Mouse (Mus musculus): ENCODE measurements at regions not wholly inside any gene's neighbourhood (a gene's known extent, or its start where the extent isn't known, plus 50 kb on each side); places are given as distances from the start of the nearest gene placed in this dataset.

GRCm38 (mm10) chr17:45805471-45806082 is 71.9 kb upstream of the 1600014C23Rik start:
- WGBS, result 9% methylated on average over 34 of the region's 35 CpGs
- Histone ChIP-seq H3K9me3 (ENCODE audit: control insufficient read depth, low read length) (no peaks in the 10 kb centered on the region), H3K27me3 (replicated peaks; ENCODE audit: control insufficient read depth, insufficient read depth, low read length) (peaks cover 16% of the 10 kb centered on the region), H3K4me2 (ENCODE audit: low read length) (peak overlapping the region; percentile 25; the same call in 1 of the 2 replicates), H3K36me3 (ENCODE audit: control insufficient read depth, insufficient read depth, low read length) (no peaks in the 10 kb centered on the region), H3K4me3 (ENCODE audit: low read depth, low read length) (no peak overlapping the region), H3K27ac (ENCODE audit: low read depth) (no peak overlapping the region), H3K9ac (ENCODE audit: low read length) (0 out of 2 replicates have a peak overlapping the region, but pooled peaks have one; percentile 11), H3K4me1 (replicated peaks; ENCODE audit: control insufficient read depth, insufficient read depth, low read length) (peaks cover 15% of the 10 kb centered on the region; the same call in 1 of the 2 replicates)
- DNase-seq (ENCODE audit: low spot score) (peak; percentile 70), ATAC-seq (replicated peaks; ENCODE audit: low FRiP score, low TSS enrichment, low read depth) (no peak)

- no peak overlapping the region for H3K4me3 ChIP-seq (ENCODE audit: low read depth, low read length)
- H3K27ac ChIP-seq (ENCODE audit: low read depth), result no peak overlapping the region
- H3K4me2 ChIP-seq (ENCODE audit: low read length), result no peak overlapping the region
- ATAC-seq (replicated peaks; ENCODE audit: low FRiP score, low TSS enrichment, low read depth), result no peak
- no peak overlapping the region for H3K9ac ChIP-seq (ENCODE audit: low read length)
- no peaks in the 10 kb centered on the region for H3K36me3 ChIP-seq (ENCODE audit: control insufficient read depth, insufficient read depth, low read length)
- DNase-seq (ENCODE audit: low spot score), result no peak
- 94% methylated on average over 8 of the region's 8 CpGs for WGBS
- H3K9me3 ChIP-seq (ENCODE audit: control insufficient read depth, low read length), result no peaks in the 10 kb centered on the region
- H3K4me1 ChIP-seq (replicated peaks; ENCODE audit: control insufficient read depth, insufficient read depth, low read length), result peaks cover 15% of the 10 kb centered on the region; the same call in 1 of the 2 replicates
- peaks cover 16% of the 10 kb centered on the region for H3K27me3 ChIP-seq (replicated peaks; ENCODE audit: control insufficient read depth, insufficient read depth, low read length)
These were observed 69.7 kb upstream of the 1600014C23Rik start for GRCm38 (mm10) chr17:45803331-45803730.

GRCm38 (mm10) chr17:45802439-45802838 is 68.8 kb upstream of the 1600014C23Rik start:
- peaks cover 11% of the 10 kb centered on the region; the same call in 1 of the 2 replicates for H3K4me1 ChIP-seq (replicated peaks; ENCODE audit: control insufficient read depth, insufficient read depth, low read length)
- H3K36me3 ChIP-seq (ENCODE audit: control insufficient read depth, insufficient read depth, low read length), result no peaks in the 10 kb centered on the region
- H3K27me3 ChIP-seq (replicated peaks; ENCODE audit: control insufficient read depth, insufficient read depth, low read length), result peaks cover 16% of the 10 kb centered on the region
- no peak overlapping the region for H3K4me2 ChIP-seq (ENCODE audit: low read length)
- DNase-seq (ENCODE audit: low spot score) (no peak), ATAC-seq (replicated peaks; ENCODE audit: low FRiP score, low TSS enrichment, low read depth) (no peak)
- no peak overlapping the region for H3K9ac ChIP-seq (ENCODE audit: low read length)
- 84% methylated on average over 8 of the region's 8 CpGs for WGBS
- H3K4me3 ChIP-seq (ENCODE audit: low read depth, low read length), result no peak overlapping the region
- H3K27ac ChIP-seq (ENCODE audit: low read depth), result no peak overlapping the region
- no peaks in the 10 kb centered on the region for H3K9me3 ChIP-seq (ENCODE audit: control insufficient read depth, low read length)

GRCm38 (mm10) chr17:45799725-45800124 is 66.1 kb upstream of the 1600014C23Rik start:
- peaks cover 7% of the 10 kb centered on the region; the same call in 1 of the 2 replicates for H3K27me3 ChIP-seq (replicated peaks; ENCODE audit: control insufficient read depth, insufficient read depth, low read length)
- H3K27ac ChIP-seq (ENCODE audit: low read depth), result no peak overlapping the region
- no peak overlapping the region for H3K4me2 ChIP-seq (ENCODE audit: low read length)
- DNase-seq (ENCODE audit: low spot score) (no peak), ATAC-seq (replicated peaks; ENCODE audit: low FRiP score, low TSS enrichment, low read depth) (no peak)
- H3K4me3 ChIP-seq (ENCODE audit: low read depth, low read length), result no peak overlapping the region
- H3K36me3 ChIP-seq (ENCODE audit: control insufficient read depth, insufficient read depth, low read length), result no peaks in the 10 kb centered on the region
- H3K9me3 ChIP-seq (ENCODE audit: control insufficient read depth, low read length), result no peaks in the 10 kb centered on the region
- WGBS, result 93% methylated on average over 1 of the region's 1 CpGs
- H3K4me1 ChIP-seq (replicated peaks; ENCODE audit: control insufficient read depth, insufficient read depth, low read length), result no peaks in the 10 kb centered on the region
- no peak overlapping the region for H3K9ac ChIP-seq (ENCODE audit: low read length)

- Histone ChIP-seq H3K4me3 (ENCODE audit: low read depth, low read length) (no peak overlapping the region), H3K27ac (ENCODE audit: low read depth) (no peak overlapping the region), H3K9ac (ENCODE audit: low read length) (no peak overlapping the region), H3K4me1 (replicated peaks; ENCODE audit: control insufficient read depth, insufficient read depth, low read length) (no peaks in the 10 kb centered on the region), H3K9me3 (ENCODE audit: control insufficient read depth, low read length) (no peaks in the 10 kb centered on the region), H3K4me2 (ENCODE audit: low read length) (no peak overlapping the region), H3K36me3 (ENCODE audit: control insufficient read depth, insufficient read depth, low read length) (no peaks in the 10 kb centered on the region), H3K27me3 (replicated peaks; ENCODE audit: control insufficient read depth, insufficient read depth, low read length) (no peaks in the 10 kb centered on the region)
- no peak for ATAC-seq (replicated peaks; ENCODE audit: low FRiP score, low TSS enrichment, low read depth)
- WGBS, result 68% methylated on average over 11 of the region's 11 CpGs
- DNase-seq (ENCODE audit: low spot score), result no peak
These were observed 65.4 kb upstream of the 1600014C23Rik start for GRCm38 (mm10) chr17:45798996-45799395.

- no peak overlapping the region for H3K9ac ChIP-seq (ENCODE audit: low read length)
- ATAC-seq (replicated peaks; ENCODE audit: low FRiP score, low TSS enrichment, low read depth), result no peak
- 77% methylated on average over 8 of the region's 8 CpGs for WGBS
- no peaks in the 10 kb centered on the region for H3K9me3 ChIP-seq (ENCODE audit: control insufficient read depth, low read length)
- DNase-seq (ENCODE audit: low spot score), result no peak
- no peaks in the 10 kb centered on the region for H3K27me3 ChIP-seq (replicated peaks; ENCODE audit: control insufficient read depth, insufficient read depth, low read length)
- H3K4me1 ChIP-seq (replicated peaks; ENCODE audit: control insufficient read depth, insufficient read depth, low read length), result no peaks in the 10 kb centered on the region
- H3K36me3 ChIP-seq (ENCODE audit: control insufficient read depth, insufficient read depth, low read length), result no peaks in the 10 kb centered on the region
- no peak overlapping the region for H3K4me2 ChIP-seq (ENCODE audit: low read length)
- H3K27ac ChIP-seq (ENCODE audit: low read depth), result no peak overlapping the region
- no peak overlapping the region for H3K4me3 ChIP-seq (ENCODE audit: low read depth, low read length)
These were observed 64.8 kb upstream of the 1600014C23Rik start for GRCm38 (mm10) chr17:45798456-45798855.

- H3K27me3 ChIP-seq (replicated peaks; ENCODE audit: control insufficient read depth, insufficient read depth, low read length), result no peaks in the 10 kb centered on the region
- H3K36me3 ChIP-seq (ENCODE audit: control insufficient read depth, insufficient read depth, low read length), result no peaks in the 10 kb centered on the region
- no peak overlapping the region for H3K4me2 ChIP-seq (ENCODE audit: low read length)
- no peaks in the 10 kb centered on the region for H3K4me1 ChIP-seq (replicated peaks; ENCODE audit: control insufficient read depth, insufficient read depth, low read length)
- no peaks in the 10 kb centered on the region for H3K9me3 ChIP-seq (ENCODE audit: control insufficient read depth, low read length)
- DNase-seq (ENCODE audit: low spot score) (no peak), ATAC-seq (replicated peaks; ENCODE audit: low FRiP score, low TSS enrichment, low read depth) (no peak)
- H3K9ac ChIP-seq (ENCODE audit: low read length), result no peak overlapping the region
- H3K27ac ChIP-seq (ENCODE audit: low read depth), result no peak overlapping the region
- 64% methylated on average over 6 of the region's 6 CpGs for WGBS
- H3K4me3 ChIP-seq (ENCODE audit: low read depth, low read length), result no peak overlapping the region
These were observed 63.5 kb upstream of the 1600014C23Rik start for GRCm38 (mm10) chr17:45797121-45797520.

- Histone ChIP-seq H3K9ac (ENCODE audit: low read length) (no peak overlapping the region), H3K9me3 (ENCODE audit: control insufficient read depth, low read length) (no peaks in the 10 kb centered on the region), H3K27me3 (replicated peaks; ENCODE audit: control insufficient read depth, insufficient read depth, low read length) (no peaks in the 10 kb centered on the region), H3K4me3 (ENCODE audit: low read depth, low read length) (no peak overlapping the region), H3K27ac (ENCODE audit: low read depth) (no peak overlapping the region), H3K4me2 (ENCODE audit: low read length) (no peak overlapping the region), H3K36me3 (ENCODE audit: control insufficient read depth, insufficient read depth, low read length) (no peaks in the 10 kb centered on the region), H3K4me1 (replicated peaks; ENCODE audit: control insufficient read depth, insufficient read depth, low read length) (no peaks in the 10 kb centered on the region)
- ATAC-seq (replicated peaks; ENCODE audit: low FRiP score, low TSS enrichment, low read depth) (no peak), DNase-seq (ENCODE audit: low spot score) (no peak)
- WGBS, result 75% methylated on average over 7 of the region's 7 CpGs
These were observed 61.3 kb upstream of the 1600014C23Rik start for GRCm38 (mm10) chr17:45794926-45795325.

- Histone ChIP-seq H3K4me1 (replicated peaks; ENCODE audit: control insufficient read depth, insufficient read depth, low read length) (no peaks in the 10 kb centered on the region), H3K27ac (ENCODE audit: low read depth) (no peak overlapping the region), H3K9ac (ENCODE audit: low read length) (no peak overlapping the region), H3K27me3 (replicated peaks; ENCODE audit: control insufficient read depth, insufficient read depth, low read length) (no peaks in the 10 kb centered on the region), H3K36me3 (ENCODE audit: control insufficient read depth, insufficient read depth, low read length) (no peaks in the 10 kb centered on the region), H3K4me3 (ENCODE audit: low read depth, low read length) (no peak overlapping the region), H3K4me2 (ENCODE audit: low read length) (no peak overlapping the region), H3K9me3 (ENCODE audit: control insufficient read depth, low read length) (no peaks in the 10 kb centered on the region)
- DNase-seq (ENCODE audit: low spot score) (no peak), ATAC-seq (replicated peaks; ENCODE audit: low FRiP score, low TSS enrichment, low read depth) (no peak)
- WGBS, result 78% methylated on average over 8 of the region's 8 CpGs
These were observed 57.4 kb upstream of the 1600014C23Rik start for GRCm38 (mm10) chr17:45790959-45791520.

Data from intestine, embryonic 14.5 days (tissue).